Mouse (Mus musculus) testis, adult 2 months (tissue): ENCODE results near the gene Atp8a2.

Experiments used
- CTCF ChIP-seq: fragments of 200-500 bp; IDR thresholded peaks from 2 replicates; pipeline ENCODE4 v1.5.1; 2012; ENCODE audit warnings: low read depth, mild to moderate bottlenecking, inconsistent platforms, low read length, moderate library complexity; ENCODE audit not compliant: control insufficient read depth, insufficient read depth, insufficient replicate concordance
- POLR2A ChIP-seq: fragments of 200-500 bp; IDR thresholded peaks from 2 replicates; pipeline ENCODE4 v1.6.1; 2012; ENCODE audit warnings: low read depth, mild to moderate bottlenecking, inconsistent platforms, low read length, moderate library complexity; ENCODE audit not compliant: control insufficient read depth

DNA sequence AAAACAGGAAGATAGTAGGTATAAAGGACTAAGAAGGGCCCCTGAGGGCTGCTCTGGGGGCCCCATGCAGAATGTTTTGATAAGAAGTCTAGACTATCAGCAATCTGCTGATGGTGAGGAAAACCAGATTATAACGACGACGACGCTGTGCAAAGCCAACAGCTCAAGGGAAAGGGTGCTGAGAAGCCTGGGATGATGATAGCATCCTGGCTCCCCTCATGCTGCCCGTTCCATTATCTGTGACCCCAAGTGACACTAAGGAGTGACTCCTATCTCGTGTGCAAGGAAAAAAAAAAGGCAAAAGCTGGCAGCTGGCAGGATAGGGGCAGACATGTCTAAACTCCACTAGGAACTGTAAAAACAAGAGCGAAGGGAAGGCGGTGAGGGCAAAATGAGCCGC, 343.8 kb downstream of the Atp8a2 start:
- TF ChIP-seq CTCF, result no peak
- no peak for TF ChIP-seq POLR2A
